ENCODE assay signal across 13 mouse cellular contexts in the genomic region with DNA sequence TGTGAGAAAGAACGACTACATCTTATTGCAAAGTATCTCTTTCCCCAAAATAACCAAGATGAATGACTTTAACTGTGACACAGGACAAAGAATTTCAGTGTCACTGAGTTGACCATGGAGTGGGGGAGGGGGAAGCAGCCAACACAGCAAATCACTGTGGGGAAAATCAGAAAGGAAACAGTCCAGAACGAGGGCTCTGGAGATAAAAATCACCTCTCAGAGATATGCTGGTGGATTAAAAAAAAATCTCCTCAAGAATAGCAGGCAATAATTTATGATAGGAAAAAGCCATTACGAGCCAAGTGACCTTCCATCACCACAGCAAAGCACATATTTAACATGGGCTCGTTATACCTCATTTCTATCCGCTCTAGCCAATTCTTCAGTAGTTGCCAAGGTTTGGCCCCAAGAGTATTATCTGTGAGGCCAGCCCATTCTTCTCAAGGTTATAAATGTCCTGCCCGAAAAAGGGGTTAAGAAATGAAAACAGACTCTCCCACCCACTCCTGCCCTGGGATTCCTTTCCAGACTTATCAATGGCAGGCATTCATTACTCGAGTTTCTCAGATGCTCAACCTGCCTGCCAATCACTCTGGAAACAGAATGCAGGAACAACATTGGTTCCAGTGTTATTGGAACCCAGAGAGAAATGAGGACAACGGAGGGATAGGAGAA.
DNase-seq lines count a peak whose midpoint lies in the region.
"Had no signal": no experiment of that assay in that cellular context is flagged by ENCODE, and none has a peak within 500 bp of the region (broad histone marks: within the 10 kb centered on the region; RNA-seq: fewer than 3 reads in every experiment).

No protein-coding gene starts in this region.

- peaks cover 3% of the 10 kb centered on the region; the same call in 1 of the 2 replicates for H3K4me1 ChIP-seq in brown adipose tissue, adult 24 weeks (ENCODE audit: control insufficient read depth, insufficient read depth, insufficient read length, low read length)
- H3K4me1 ChIP-seq: heart, embryonic 13.5 days; hindbrain, embryonic 15.5 days had no signal

- DNase-seq in heart, adult 11 months, result peak; percentile 86
- DNase-seq in heart, postnatal 4 days, result no peak
- peak; percentile 57 for DNase-seq in Muller cell, postnatal 12 days (ENCODE audit: inconsistent ontology term)
- DNase-seq in kidney, postnatal 25 days, result peak; percentile 41 to 42
- no peak for DNase-seq in thymus, postnatal 4 days
- DNase-seq in natural killer cell, adult 2 months (ENCODE audit: low spot score in 2 of 2), result no peak
- DNase-seq: gastrocnemius, postnatal 14 days; lung, postnatal 36 days; midbrain, embryonic 14.5 days had no signal

- no peak overlapping the region for H3K4me3 ChIP-seq in brown adipose tissue, adult 24 weeks (ENCODE audit: insufficient read depth, low read depth, low read length)
- H3K4me3 ChIP-seq: heart, embryonic 13.5 days; hindbrain, embryonic 15.5 days; neural tube, embryonic 12.5 days had no signal

- H3K27ac ChIP-seq in brown adipose tissue, adult 24 weeks (replicated peaks; ENCODE audit: low read depth, low read length), result peak overlapping the region; percentile 27; the same call in 1 of the 2 replicates
- H3K27ac ChIP-seq: heart, embryonic 13.5 days; hindbrain, embryonic 15.5 days; neural tube, embryonic 12.5 days had no signal

Comparison
In these comparisons a context has a peak if more than half of its experiments do, and no peak if none do; other contexts are left out.
1. DNase-seq: peak in heart, adult 11 months (single experiment), Muller cell, postnatal 12 days (single experiment) and kidney, postnatal 25 days (2 of 2); none in heart, postnatal 4 days (single experiment), thymus, postnatal 4 days (single experiment) and natural killer cell, adult 2 months (0 of 2).